Mouse (Mus musculus): ENCODE results near the gene Med18. TPM values are rescaled to one million over a fixed set of nuclear protein-coding genes. Genes with fewer than 3 reads are reported as not detected.

The Med18 gene
- total and polyA plus RNA-seq, 3 experiments: 8.1 to 20.9 (median 20.5) TPM

GRCm38 (mm10) chr4:132474631-132475030 is 10.9 kb upstream of the Med18 start:
- H3K4me3 ChIP-seq (ENCODE audit: low read depth, low read length): no peak overlapping the region
- no peaks in the 10 kb centered on the region for H3K36me3 ChIP-seq (replicated peaks)
- TF ChIP-seq TAL1 (conservative IDR thresholded peaks at IDR 0.05; ENCODE audit: low read depth, low read length) (no peak), CTCF (IDR thresholded peaks at IDR 0.05; ENCODE audit: low read depth, low read length) (no peak), POLR2AphosphoS5 (IDR thresholded peaks at IDR 0.05; ENCODE audit: insufficient replicate concordance, low read depth, low read length) (no peak), GATA2 (IDR thresholded peaks at IDR 0.05; ENCODE audit: borderline replicate concordance, low read depth, low read length) (no peak), GATA1 (IDR thresholded peaks at IDR 0.05; ENCODE audit: borderline replicate concordance, low read length) (no peak)
- no peaks in the 10 kb centered on the region for H3K9me3 ChIP-seq (replicated peaks)
- ATAC-seq (ENCODE audit: extremely low read depth, insufficient number of reproducible peaks, low FRiP score, poor library complexity, severe bottlenecking) (no peak), DNase-seq (ENCODE audit: low spot score) (no peak)
- H3K4me1 ChIP-seq (ENCODE audit: insufficient read depth, low read depth, low read length): peaks cover 19% of the 10 kb centered on the region; the same call in 1 of the 2 replicates
- peaks cover 18% of the 10 kb centered on the region; the same call in 1 of the 2 replicates for H3K27me3 ChIP-seq (ENCODE audit: insufficient read depth, low read length)

- Histone ChIP-seq H3K27me3 (ENCODE audit: insufficient read depth, low read length) (peaks cover 18% of the 10 kb centered on the region; the same call in 1 of the 2 replicates), H3K4me3 (ENCODE audit: low read depth, low read length) (no peak overlapping the region), H3K9me3 (replicated peaks) (no peaks in the 10 kb centered on the region), H3K4me1 (ENCODE audit: insufficient read depth, low read depth, low read length) (peaks cover 17% of the 10 kb centered on the region; the same call in 1 of the 2 replicates), H3K36me3 (replicated peaks) (no peaks in the 10 kb centered on the region)
- DNase-seq (ENCODE audit: low spot score) (no peak), ATAC-seq (ENCODE audit: extremely low read depth, insufficient number of reproducible peaks, low FRiP score, poor library complexity, severe bottlenecking) (no peak)
- no peak for TF ChIP-seq GATA2 (IDR thresholded peaks at IDR 0.05; ENCODE audit: borderline replicate concordance, low read depth, low read length)
- TF ChIP-seq CTCF (IDR thresholded peaks at IDR 0.05; ENCODE audit: low read depth, low read length): no peak
- TF ChIP-seq GATA1 (IDR thresholded peaks at IDR 0.05; ENCODE audit: borderline replicate concordance, low read length): no peak
- no peak for TF ChIP-seq POLR2AphosphoS5 (IDR thresholded peaks at IDR 0.05; ENCODE audit: insufficient replicate concordance, low read depth, low read length)
- TF ChIP-seq TAL1 (conservative IDR thresholded peaks at IDR 0.05; ENCODE audit: low read depth, low read length): no peak
Observed at GRCm38 (mm10) chr4:132473411-132473810, 9.7 kb upstream of the Med18 start.

GRCm38 (mm10) chr4:132469873-132470272 is 6.2 kb upstream of the Med18 start:
- no peak for ATAC-seq (ENCODE audit: extremely low read depth, insufficient number of reproducible peaks, low FRiP score, poor library complexity, severe bottlenecking)
- H3K27me3 ChIP-seq (ENCODE audit: insufficient read depth, low read length): peaks cover 8% of the 10 kb centered on the region; the same call in 1 of the 2 replicates
- H3K4me3 ChIP-seq (ENCODE audit: low read depth, low read length): no peak overlapping the region
- TF ChIP-seq GATA2 (IDR thresholded peaks at IDR 0.05; ENCODE audit: borderline replicate concordance, low read depth, low read length) (no peak), TAL1 (conservative IDR thresholded peaks at IDR 0.05; ENCODE audit: low read depth, low read length) (no peak), CTCF (IDR thresholded peaks at IDR 0.05; ENCODE audit: low read depth, low read length) (no peak), GATA1 (IDR thresholded peaks at IDR 0.05; ENCODE audit: borderline replicate concordance, low read length) (no peak), POLR2AphosphoS5 (IDR thresholded peaks at IDR 0.05; ENCODE audit: insufficient replicate concordance, low read depth, low read length) (no peak)
- H3K9me3 ChIP-seq (replicated peaks): no peaks in the 10 kb centered on the region
- no peaks in the 10 kb centered on the region for H3K36me3 ChIP-seq (replicated peaks)
- H3K4me1 ChIP-seq (ENCODE audit: insufficient read depth, low read depth, low read length): peaks cover 20% of the 10 kb centered on the region
- no peak for DNase-seq (ENCODE audit: low spot score)

DNA sequence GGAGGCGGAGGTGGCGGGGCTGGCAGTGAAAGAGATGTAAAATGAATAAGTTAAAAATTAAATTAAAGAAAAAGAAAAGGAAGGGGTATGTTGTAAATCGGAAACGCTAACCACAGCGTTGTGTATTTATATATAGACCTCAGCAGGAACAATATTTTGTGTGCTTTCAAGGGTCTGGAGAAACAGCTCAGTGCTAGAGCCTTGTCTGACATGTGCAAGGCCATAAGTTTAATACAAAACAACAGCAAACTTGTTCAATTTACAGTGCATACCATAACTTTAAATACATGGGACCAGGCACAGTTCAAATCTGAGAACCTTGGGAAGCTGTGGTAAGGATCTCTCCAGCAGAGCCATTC is 513 bp upstream of the Med18 start:
- DNase-seq (ENCODE audit: low spot score): no peak
- no peaks in the 10 kb centered on the region for H3K27me3 ChIP-seq (ENCODE audit: insufficient read depth, low read length)
- no peaks in the 10 kb centered on the region for H3K9me3 ChIP-seq (replicated peaks)
- H3K4me1 ChIP-seq (ENCODE audit: insufficient read depth, low read depth, low read length): peaks cover 46% of the 10 kb centered on the region
- ATAC-seq (ENCODE audit: extremely low read depth, insufficient number of reproducible peaks, low FRiP score, poor library complexity, severe bottlenecking): no peak
- no peak for TF ChIP-seq GATA1 (IDR thresholded peaks at IDR 0.05; ENCODE audit: borderline replicate concordance, low read length)
- no peak for TF ChIP-seq POLR2AphosphoS5 (IDR thresholded peaks at IDR 0.05; ENCODE audit: insufficient replicate concordance, low read depth, low read length)
- no peak for TF ChIP-seq GATA2 (IDR thresholded peaks at IDR 0.05; ENCODE audit: borderline replicate concordance, low read depth, low read length)
- no peak for TF ChIP-seq TAL1 (conservative IDR thresholded peaks at IDR 0.05; ENCODE audit: low read depth, low read length)
- TF ChIP-seq CTCF (IDR thresholded peaks at IDR 0.05; ENCODE audit: low read depth, low read length): no peak
- peak overlapping the region; percentile 92; the same call in 1 of the 2 replicates for H3K4me3 ChIP-seq (ENCODE audit: low read depth, low read length)
- H3K36me3 ChIP-seq (replicated peaks): peaks cover 31% of the 10 kb centered on the region

DNA sequence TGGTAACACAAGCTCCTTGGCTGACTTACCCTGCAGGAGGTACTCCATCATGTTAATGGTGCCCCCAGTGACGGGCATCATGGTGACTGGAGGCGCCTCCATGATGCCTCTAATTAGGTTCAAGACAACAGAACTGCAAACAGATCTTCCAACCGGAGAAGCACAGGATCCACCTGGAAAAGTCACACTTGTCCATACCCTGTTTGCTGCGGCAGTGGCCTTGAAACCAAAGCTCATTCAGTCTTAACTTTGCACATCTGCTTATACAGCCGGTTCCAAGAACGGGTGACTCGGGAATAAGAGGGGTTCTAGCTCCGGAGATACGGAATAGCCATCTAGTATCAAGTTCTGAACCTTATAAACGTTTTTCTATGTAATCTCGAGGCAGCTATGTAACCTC is 885 bp downstream of the Med18 start:
- peak overlapping the region; percentile 92 for H3K4me3 ChIP-seq (ENCODE audit: low read depth, low read length)
- no peaks in the 10 kb centered on the region for H3K9me3 ChIP-seq (replicated peaks)
- DNase-seq (ENCODE audit: low spot score) (peak; percentile 16), ATAC-seq (ENCODE audit: extremely low read depth, insufficient number of reproducible peaks, low FRiP score, poor library complexity, severe bottlenecking) (no peak)
- H3K27me3 ChIP-seq (ENCODE audit: insufficient read depth, low read length): no peaks in the 10 kb centered on the region
- TF ChIP-seq POLR2AphosphoS5 (IDR thresholded peaks at IDR 0.05; ENCODE audit: insufficient replicate concordance, low read depth, low read length) (no peak), GATA2 (IDR thresholded peaks at IDR 0.05; ENCODE audit: borderline replicate concordance, low read depth, low read length) (no peak), TAL1 (conservative IDR thresholded peaks at IDR 0.05; ENCODE audit: low read depth, low read length) (no peak), CTCF (IDR thresholded peaks at IDR 0.05; ENCODE audit: low read depth, low read length) (no peak), GATA1 (IDR thresholded peaks at IDR 0.05; ENCODE audit: borderline replicate concordance, low read length) (no peak)
- peaks cover 54% of the 10 kb centered on the region for H3K4me1 ChIP-seq (ENCODE audit: insufficient read depth, low read depth, low read length)
- peaks cover 41% of the 10 kb centered on the region for H3K36me3 ChIP-seq (replicated peaks)

DNA sequence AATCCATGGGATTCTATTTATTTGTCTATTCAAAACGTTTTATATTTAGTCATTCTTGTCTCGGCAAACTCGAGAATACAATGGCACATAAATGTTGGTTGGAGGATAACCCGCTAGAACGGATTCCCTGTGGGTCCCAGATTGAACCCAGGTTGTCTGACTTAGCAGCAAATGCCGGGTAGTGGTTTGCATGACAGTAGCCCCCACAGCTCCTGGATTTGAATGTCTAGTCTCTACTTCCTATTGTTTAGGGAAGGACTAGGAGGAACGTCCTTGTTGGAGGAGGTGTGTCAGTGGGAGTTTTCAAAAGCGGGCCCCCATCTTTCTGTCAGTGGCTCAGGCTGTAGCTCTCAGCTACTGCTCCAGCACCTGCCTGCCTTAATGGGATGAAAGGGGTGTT is 3.5 kb downstream of the Med18 start:
- ATAC-seq (ENCODE audit: extremely low read depth, insufficient number of reproducible peaks, low FRiP score, poor library complexity, severe bottlenecking) (no peak), DNase-seq (ENCODE audit: low spot score) (no peak)
- Histone ChIP-seq H3K27me3 (ENCODE audit: insufficient read depth, low read length) (no peaks in the 10 kb centered on the region), H3K4me1 (ENCODE audit: insufficient read depth, low read depth, low read length) (peaks cover 62% of the 10 kb centered on the region), H3K9me3 (replicated peaks) (no peaks in the 10 kb centered on the region), H3K4me3 (ENCODE audit: low read depth, low read length) (no peak overlapping the region), H3K36me3 (replicated peaks) (peaks cover 64% of the 10 kb centered on the region)
- no peak for TF ChIP-seq TAL1 (conservative IDR thresholded peaks at IDR 0.05; ENCODE audit: low read depth, low read length)
- TF ChIP-seq GATA1 (IDR thresholded peaks at IDR 0.05; ENCODE audit: borderline replicate concordance, low read length): no peak
- TF ChIP-seq GATA2 (IDR thresholded peaks at IDR 0.05; ENCODE audit: borderline replicate concordance, low read depth, low read length): no peak
- no peak for TF ChIP-seq CTCF (IDR thresholded peaks at IDR 0.05; ENCODE audit: low read depth, low read length)
- no peak for TF ChIP-seq POLR2AphosphoS5 (IDR thresholded peaks at IDR 0.05; ENCODE audit: insufficient replicate concordance, low read depth, low read length)
